Mouse (Mus musculus) hindbrain, postnatal 0 days (tissue): Measurements from ENCODE around the gene Phgdh. TPM values are rescaled to one million over a fixed set of nuclear protein-coding genes. Genes with fewer than 3 reads are reported as not detected.

Experiments used
- ATAC-seq: fragments of 200-750 bp; cut with Nextera tagmentation; 2 replicates; pipeline ENCODE4 v1.8.0; 2017; ENCODE audit warnings: mild to moderate bottlenecking, moderate TSS enrichment, moderate library complexity
- DNase-seq: peaks from one replicate; pipeline ENCODE4 v3.0.0-alpha.2; 2015; ENCODE audit warnings: low spot score
- H3K27ac ChIP-seq: fragments of 300-500 bp; sonication (generic); 2 replicates; pipeline ENCODE4 v1.5.1; 2014; ENCODE audit warnings: mild to moderate bottlenecking
- H3K27me3 ChIP-seq: fragments of 300-500 bp; sonication (generic); 2 replicates; pipeline ENCODE4 v1.6.1; 2014; ENCODE audit warnings: low read length, mixed read lengths; ENCODE audit not compliant: insufficient read depth
- H3K36me3 ChIP-seq: fragments of 300-500 bp; sonication (generic); 2 replicates; pipeline ENCODE4 v1.6.1; 2014; ENCODE audit warnings: low read length, mixed read lengths; ENCODE audit not compliant: insufficient read depth
- H3K4me1 ChIP-seq: fragments of 300-500 bp; sonication (generic); 2 replicates; pipeline ENCODE4 v1.6.1; 2014; ENCODE audit warnings: antibody characterized with exemption, low read length, mixed read lengths; ENCODE audit not compliant: insufficient read depth
- H3K4me2 ChIP-seq: fragments of 300-500 bp; sonication (generic); 2 replicates; pipeline ENCODE4 v1.6.1; 2014; ENCODE audit warnings: low read depth, mild to moderate bottlenecking, low read length, moderate library complexity, mixed read lengths
- H3K4me3 ChIP-seq: fragments of 300-500 bp; sonication (generic); 2 replicates; pipeline ENCODE4 v1.5.1; 2014; ENCODE audit warnings: low read length
- H3K9ac ChIP-seq: fragments of 300-500 bp; sonication (generic); replicated peaks from 2 replicates; pipeline ENCODE4 v1.6.1; 2014; ENCODE audit warnings: mild to moderate bottlenecking, low read length, moderate library complexity, mixed read lengths
- H3K9me3 ChIP-seq: fragments of 300-500 bp; sonication (generic); 2 replicates; pipeline ENCODE4 v1.6.1; 2016; ENCODE audit warnings: low read length, mixed read lengths
- CTCF ChIP-seq: IDR thresholded peaks from 2 replicates; pipeline ENCODE4 v1.5.1; 2016; ENCODE audit warnings: antibody characterized with exemption, control low read depth, low read depth
- WGBS: fragments of 180-500 bp; shearing (Covaris S2); extraction: QIAGEN DNeasy Blood & Tissue Kit; methylation state at CpG from one replicate; pipeline ENCODE4 v1.1.7; 2014; 5-methylcytosine and 5-hydroxymethylcytosine counted together
- polyA plus RNA-seq: library from polyadenylated mRNA; unstranded; fragments of >200 nt; fragmentation: Nextera tagmentation; extraction: Ambion mirVana; gene quantifications from 2 replicates; pipeline ENCODE4 v1.2.1, GENCODE M21; 2015
- total RNA-seq: library from RNA; depleted of rRNA; stranded (reverse); fragments of >200 nt; gene quantifications from 2 replicates; pipeline ENCODE4 v1.2.3, GENCODE M21; 2014

Phgdh gene
- total and polyA plus RNA-seq, 2 experiments from 2014 or later, result 261 to 370 TPM

- Histone ChIP-seq H3K4me2 (no peak overlapping the region), H3K9me3 (no peaks in the 10 kb centered on the region), H3K4me3 (no peak overlapping the region), H3K36me3 (no peaks in the 10 kb centered on the region), H3K9ac (no peak overlapping the region), H3K27ac (peak overlapping the region; percentile 82), H3K4me1 (0 out of 2 replicates have a peak, but pooled peaks cover 3% of the 10 kb centered on the region), H3K27me3 (no peaks in the 10 kb centered on the region)
- peak; percentile 95 for ATAC-seq
- DNase-seq, result peak; percentile 81
- no peak for TF ChIP-seq CTCF
- WGBS, result 18% methylated on average over 2 of the region's 2 CpGs
These were observed 20.6 kb downstream of the Phgdh start for GRCm38 (mm10) chr3:98319190-98319589.

- TF ChIP-seq CTCF, result no peak
- Histone ChIP-seq H3K9me3 (no peaks in the 10 kb centered on the region), H3K9ac (no peak overlapping the region), H3K27ac (peak overlapping the region; percentile 57), H3K27me3 (no peaks in the 10 kb centered on the region), H3K4me2 (no peak overlapping the region), H3K4me1 (0 out of 2 replicates have a peak, but pooled peaks cover 3% of the 10 kb centered on the region), H3K4me3 (no peak overlapping the region), H3K36me3 (no peaks in the 10 kb centered on the region)
- DNase-seq, result no peak
- 31% methylated on average over 3 of the region's 3 CpGs for WGBS
- ATAC-seq, result no peak
These were observed 22.6 kb downstream of the Phgdh start for GRCm38 (mm10) chr3:98317143-98317542.

DNA sequence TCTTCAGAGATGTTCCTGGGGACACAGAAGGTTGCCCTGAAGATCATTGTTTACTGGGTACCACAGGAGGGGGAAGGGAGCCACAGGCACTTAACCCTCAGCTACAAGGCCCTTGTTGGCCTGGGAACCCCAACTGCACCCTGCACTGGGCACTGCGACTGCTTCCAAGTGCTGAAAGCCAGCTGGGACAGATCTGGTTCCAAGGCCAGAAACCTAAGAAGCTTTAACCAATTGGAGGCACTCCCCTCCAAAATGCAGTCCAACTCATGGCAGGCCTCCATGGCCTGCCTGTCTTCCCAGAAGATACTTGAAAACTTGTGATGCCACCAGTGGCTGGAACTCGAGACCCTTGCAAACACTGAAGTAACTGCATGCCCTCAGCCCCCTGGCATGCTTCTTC lies 24.6 kb downstream of the Phgdh start:
- no peak overlapping the region for H3K4me2 ChIP-seq
- ATAC-seq, result no peak

DNA sequence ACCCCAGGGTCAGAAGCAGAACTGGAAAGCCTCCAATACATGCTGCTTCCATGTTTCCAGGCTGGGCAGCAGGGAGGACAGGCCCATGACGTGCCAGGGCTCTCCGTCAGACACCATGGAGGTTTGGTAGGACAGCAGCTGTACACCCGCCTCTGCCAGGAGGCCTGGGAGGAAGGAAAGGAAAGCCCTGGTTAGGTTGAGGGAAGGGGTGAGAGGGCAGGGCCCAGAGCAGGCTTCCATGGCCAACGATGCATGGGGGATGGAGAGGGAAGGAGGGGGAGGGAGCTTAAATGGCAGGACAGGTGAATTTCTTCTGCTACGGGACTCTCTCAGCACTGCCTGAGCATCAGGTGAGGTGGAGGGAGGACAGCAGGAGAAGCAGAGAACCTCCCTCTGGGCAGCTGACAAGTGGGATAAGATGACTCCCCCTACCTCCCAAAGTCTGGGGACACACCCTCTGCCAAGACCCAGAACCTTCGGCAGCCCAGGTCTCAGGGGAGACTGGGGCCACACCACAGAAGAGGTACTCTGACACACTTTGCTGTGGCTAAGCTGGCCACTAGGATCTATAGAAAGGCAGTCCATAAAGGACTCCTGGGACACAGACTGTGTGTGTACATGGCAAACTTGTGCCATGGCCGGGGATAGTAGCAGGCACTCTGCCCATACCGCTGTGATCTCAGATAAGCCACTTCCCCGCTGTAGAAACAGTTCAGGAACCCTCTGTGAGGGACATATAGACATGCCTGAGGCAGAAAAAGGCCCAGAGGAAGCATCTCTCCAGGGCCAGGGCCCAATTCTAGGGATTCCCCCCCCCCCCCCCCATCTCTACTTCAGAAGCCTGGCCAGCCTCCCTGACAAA lies 26.3 kb downstream of the Phgdh start:
- Histone ChIP-seq H3K27me3 (no peaks in the 10 kb centered on the region), H3K9me3 (no peaks in the 10 kb centered on the region), H3K27ac (no peak overlapping the region), H3K4me2 (no peak overlapping the region), H3K9ac (no peak overlapping the region), H3K36me3 (no peaks in the 10 kb centered on the region), H3K4me1 (0 out of 2 replicates have a peak, but pooled peaks cover 3% of the 10 kb centered on the region), H3K4me3 (no peak overlapping the region)
- DNase-seq (no peak), ATAC-seq (peak; percentile 28)
- 65% methylated on average over 9 of the region's 9 CpGs for WGBS
- no peak for TF ChIP-seq CTCF

More for the DNA sequence above, 24.6 kb downstream of the Phgdh start:
- Histone ChIP-seq H3K36me3 (no peaks in the 10 kb centered on the region), H3K4me1 (0 out of 2 replicates have a peak, but pooled peaks cover 3% of the 10 kb centered on the region), H3K4me3 (no peak overlapping the region), H3K9me3 (no peaks in the 10 kb centered on the region), H3K9ac (no peak overlapping the region), H3K27ac (no peak overlapping the region), H3K27me3 (no peaks in the 10 kb centered on the region)
- DNase-seq, result no peak
- WGBS, result 79% methylated on average over 2 of the region's 2 CpGs
- no peak for TF ChIP-seq CTCF

- H3K9me3 ChIP-seq, result no peaks in the 10 kb centered on the region
- H3K4me3 ChIP-seq, result no peak overlapping the region
- H3K27me3 ChIP-seq, result no peaks in the 10 kb centered on the region
- 16% methylated on average over 6 of the region's 7 CpGs for WGBS
- ATAC-seq (peak; percentile 73), DNase-seq (peak; percentile 81)
- H3K27ac ChIP-seq, result no peak overlapping the region
- TF ChIP-seq CTCF, result peak; percentile 79
- no peak overlapping the region for H3K9ac ChIP-seq
- H3K36me3 ChIP-seq, result no peaks in the 10 kb centered on the region
- H3K4me2 ChIP-seq, result no peak overlapping the region
- H3K4me1 ChIP-seq, result 0 out of 2 replicates have a peak, but pooled peaks cover 3% of the 10 kb centered on the region
These were observed 26.9 kb downstream of the Phgdh start for GRCm38 (mm10) chr3:98312867-98313266.

GRCm38 (mm10) chr3:98310456-98310855 lies 29.3 kb downstream of the Phgdh start:
- no peak for ATAC-seq

GRCm38 (mm10) chr3:98308606-98309005 lies 31.2 kb downstream of the Phgdh start:
- no peak overlapping the region for H3K9ac ChIP-seq
- H3K4me1 ChIP-seq, result no peaks in the 10 kb centered on the region
- H3K27me3 ChIP-seq, result no peaks in the 10 kb centered on the region
- ATAC-seq, result no peak
- 64% methylated on average over 6 of the region's 6 CpGs for WGBS
- no peak overlapping the region for H3K4me3 ChIP-seq
- no peaks in the 10 kb centered on the region for H3K36me3 ChIP-seq
- H3K4me2 ChIP-seq, result no peak overlapping the region
- no peak for TF ChIP-seq CTCF
- H3K9me3 ChIP-seq, result no peaks in the 10 kb centered on the region
- no peak overlapping the region for H3K27ac ChIP-seq
- no peak for DNase-seq

More at GRCm38 (mm10) chr3:98310456-98310855, 29.3 kb downstream of the Phgdh start:
- no peak for TF ChIP-seq CTCF
- H3K4me1 ChIP-seq, result no peaks in the 10 kb centered on the region
- no peak for DNase-seq
- H3K36me3 ChIP-seq, result no peaks in the 10 kb centered on the region
- no peak overlapping the region for H3K4me3 ChIP-seq
- no peak overlapping the region for H3K9ac ChIP-seq
- no peak overlapping the region for H3K27ac ChIP-seq
- no peaks in the 10 kb centered on the region for H3K9me3 ChIP-seq
- H3K27me3 ChIP-seq, result no peaks in the 10 kb centered on the region
- 92% methylated on average over 1 of the region's 1 CpGs for WGBS
- no peak overlapping the region for H3K4me2 ChIP-seq
